Mouse (Mus musculus) kidney, adult 9 months (tissue): Measurements from ENCODE around the gene Ppp2r5e.
A peak's percentile ranks its signal among the peaks of the same experiment; 100 is the strongest.

ENCODE experiments used
- DNase-seq: peaks from one replicate; pipeline ENCODE4 v3.0.0; 2022

Gene Ppp2r5e

GRCm38 (mm10) chr12:75425882-75426281 lies 170.2 kb downstream of the Ppp2r5e start:
- no peak for DNase-seq

DNA sequence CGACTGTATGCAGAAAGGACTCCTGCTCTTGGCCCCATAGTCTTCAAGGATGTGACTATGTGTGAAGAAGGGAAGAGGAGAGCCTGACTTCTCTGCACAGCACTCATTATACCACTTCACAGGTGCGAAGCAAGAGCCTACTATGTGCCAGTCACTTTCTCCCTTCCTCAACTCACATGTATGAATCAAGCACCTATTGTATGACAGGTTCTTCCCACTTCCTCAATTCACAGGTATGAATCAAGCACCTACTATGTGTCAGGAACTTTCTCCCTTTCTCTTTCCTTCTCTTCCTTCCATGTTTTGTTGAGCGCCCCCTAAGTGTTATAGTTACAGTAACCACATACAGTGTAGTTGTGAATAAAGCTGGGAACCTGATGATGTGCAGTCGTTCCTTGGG lies 171.2 kb downstream of the Ppp2r5e start:
- no peak for DNase-seq

DNA sequence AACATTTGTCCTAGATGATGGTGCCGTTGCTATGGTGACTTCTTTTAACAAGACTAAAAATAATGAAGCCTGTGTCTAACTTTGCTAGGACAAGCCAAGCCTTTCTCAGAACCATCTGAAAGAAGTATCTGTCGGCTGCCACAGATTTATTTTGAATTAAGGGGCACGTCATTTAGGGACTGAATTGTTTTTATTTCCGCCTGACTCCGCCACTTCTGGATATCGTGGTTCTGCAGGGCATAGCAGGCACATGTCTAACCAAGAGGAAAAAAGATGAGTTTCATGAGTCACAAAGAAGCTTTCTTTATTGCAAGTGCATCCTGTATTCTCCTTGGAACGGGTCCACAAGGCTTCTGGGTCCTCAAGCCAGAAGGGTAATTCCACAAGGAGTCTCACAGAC lies 171.7 kb downstream of the Ppp2r5e start:
- DNase-seq = no peak

DNA sequence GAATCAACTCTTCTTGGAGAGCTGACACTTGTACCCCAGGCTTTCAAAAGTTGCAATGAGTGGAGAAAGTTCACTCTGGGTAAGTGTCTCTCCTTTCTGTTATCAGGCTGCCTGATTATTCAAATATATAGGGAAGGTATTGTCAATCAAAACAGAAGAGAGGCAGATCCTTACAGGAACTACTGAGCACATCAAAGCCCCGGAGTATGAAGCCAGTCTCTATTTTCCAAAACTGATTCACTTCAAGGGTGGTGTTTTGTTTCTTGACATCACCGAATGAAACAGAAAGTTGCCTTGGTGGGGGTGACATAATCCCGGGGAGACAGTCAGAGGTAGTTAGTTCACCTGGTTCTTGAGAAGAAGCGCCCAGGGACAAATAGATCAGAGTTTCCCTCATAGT lies 179.4 kb downstream of the Ppp2r5e start, which contains the start of gene Gphb5:
Gphb5 (minus strand) TSS at position 101 of the 400 bp plus-strand sequence.
- no peak for DNase-seq

DNA sequence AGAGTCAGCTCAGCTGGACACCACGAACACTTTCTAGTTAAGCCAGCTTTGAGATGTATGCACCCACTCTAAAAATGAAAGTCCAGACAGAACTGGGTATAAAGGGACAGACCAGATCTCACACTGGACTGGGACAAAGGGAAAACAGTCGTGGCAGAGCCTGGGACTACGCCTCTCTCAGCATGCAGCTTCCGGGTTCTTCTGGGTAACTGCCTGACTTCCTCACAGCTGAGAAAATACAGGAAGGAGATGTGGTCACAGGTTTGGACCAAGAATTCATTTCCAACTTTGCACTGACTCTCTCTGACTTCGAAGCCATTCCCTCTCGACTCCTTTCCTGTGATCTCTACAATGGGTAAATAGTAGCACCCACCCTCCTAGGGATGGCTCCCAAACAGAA lies 181.1 kb downstream of the Ppp2r5e start:
- DNase-seq = no peak

DNA sequence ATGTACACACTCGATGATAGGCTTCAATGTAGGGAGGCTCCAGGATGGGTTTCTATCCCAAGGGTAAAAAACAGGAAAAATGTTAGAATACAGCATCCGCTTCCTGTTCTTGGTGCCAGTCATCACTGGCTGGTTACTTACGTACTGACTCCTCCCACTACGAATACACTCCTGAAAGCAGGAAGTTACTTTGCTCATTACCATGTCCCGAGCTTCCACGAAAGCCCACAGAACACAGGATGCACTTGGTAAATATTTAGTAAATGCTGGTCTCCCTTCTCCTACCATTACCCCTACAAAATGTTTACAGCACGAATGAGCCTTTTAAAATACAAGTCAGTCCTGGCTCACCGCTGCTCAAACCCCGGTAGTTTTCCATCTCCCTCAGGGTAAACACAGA lies 183.1 kb downstream of the Ppp2r5e start:
- peak; percentile 15 for DNase-seq
